Mouse (Mus musculus) thymus, adult 18-20 months (tissue): ENCODE results near the gene Vps53.
A peak's percentile ranks its signal among the peaks of the same experiment; 100 is the strongest.

Experiments
- DNase-seq, 2 experiments: peaks; one replicate each; pipeline ENCODE4 v3.0.0; 2022; ENCODE audit warnings: mixed read lengths in 2 of 2

Vps53 gene

GRCm38 (mm10) chr11:76167079-76167765 lies 12.2 kb downstream of the Vps53 start:
- peak in 1 of 2 experiments; percentile 20 for DNase-seq

DNA sequence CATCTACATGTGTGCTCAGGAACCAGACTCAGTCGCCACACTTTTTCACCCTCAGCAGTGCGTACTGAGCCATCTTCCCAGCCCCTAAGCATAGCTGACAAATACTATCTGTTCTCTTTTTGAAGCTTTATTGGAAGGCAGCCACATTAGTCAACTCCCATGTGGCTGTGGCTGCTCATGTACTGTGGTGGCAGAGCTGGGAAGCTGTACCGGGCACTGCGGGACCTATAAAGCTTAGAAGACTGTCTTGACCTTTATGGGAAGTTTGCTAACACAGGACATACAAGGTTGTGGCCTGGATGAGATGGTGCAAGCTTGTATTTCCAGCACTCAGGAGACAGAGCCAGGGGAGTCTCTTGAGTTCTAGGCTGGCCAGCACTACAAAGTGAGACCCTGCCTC lies 12.8 kb downstream of the Vps53 start:
- no peak for DNase-seq

DNA sequence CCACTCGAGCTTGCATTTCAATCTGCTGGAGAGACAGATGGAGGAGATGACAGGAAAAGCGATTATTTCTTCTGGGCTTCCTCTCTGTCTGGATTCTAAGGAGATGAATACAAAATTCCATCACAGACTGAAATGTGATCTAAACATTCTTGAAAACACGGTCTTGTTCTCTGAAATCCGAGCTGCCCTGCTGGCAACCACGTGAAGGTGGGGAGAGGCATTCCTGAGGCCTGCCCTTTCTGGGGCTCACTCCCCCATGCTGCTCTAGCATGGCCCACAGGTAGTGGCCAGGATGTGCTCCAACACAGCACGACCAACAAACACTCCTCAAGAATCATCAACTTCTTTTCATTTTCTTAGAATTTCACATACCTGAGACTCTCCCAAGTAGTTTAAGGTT lies 19.2 kb downstream of the Vps53 start:
- no peak for DNase-seq

DNA sequence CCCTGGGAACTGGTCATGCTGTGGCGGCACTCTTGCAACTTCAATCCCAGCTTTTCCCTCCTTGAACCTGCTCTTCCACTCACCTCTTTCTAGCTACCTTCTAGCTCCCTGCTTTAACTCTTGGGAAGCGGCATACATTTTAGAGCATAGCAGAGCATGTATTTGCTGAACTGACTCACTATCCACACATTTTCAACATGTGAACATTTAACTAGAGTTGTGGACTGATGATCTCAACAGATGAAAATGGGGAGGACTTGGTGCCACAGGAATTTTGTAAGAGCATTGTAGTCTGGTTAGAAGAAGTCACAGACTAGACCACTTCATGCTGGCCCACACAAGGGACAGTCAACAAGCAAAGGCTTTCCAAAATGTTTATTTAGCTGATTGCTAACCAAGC lies 21.1 kb downstream of the Vps53 start:
- DNase-seq, result no peak

DNA sequence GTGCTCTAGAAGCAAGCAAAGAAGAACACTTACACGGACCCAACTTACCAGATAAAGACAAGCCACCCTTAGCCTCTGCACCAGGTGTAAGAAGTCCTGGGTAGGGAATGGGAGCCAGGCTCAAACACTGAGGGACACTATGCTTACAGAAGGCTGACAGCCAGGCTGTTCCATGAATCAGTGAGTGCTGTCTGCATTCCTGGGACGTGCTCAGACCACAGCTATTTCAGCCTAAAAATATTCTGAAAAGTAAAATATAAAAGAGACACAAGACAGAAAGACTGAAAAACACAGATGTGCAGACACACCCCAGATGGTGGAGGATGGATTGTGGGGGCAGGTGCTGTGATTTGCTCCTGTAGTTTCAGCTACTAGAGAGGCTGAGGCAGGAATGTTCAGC lies 24.6 kb downstream of the Vps53 start:
- DNase-seq, result no peak

- DNase-seq, result no peak
These were observed 25.2 kb downstream of the Vps53 start for GRCm38 (mm10) chr11:76154200-76154599.

DNA sequence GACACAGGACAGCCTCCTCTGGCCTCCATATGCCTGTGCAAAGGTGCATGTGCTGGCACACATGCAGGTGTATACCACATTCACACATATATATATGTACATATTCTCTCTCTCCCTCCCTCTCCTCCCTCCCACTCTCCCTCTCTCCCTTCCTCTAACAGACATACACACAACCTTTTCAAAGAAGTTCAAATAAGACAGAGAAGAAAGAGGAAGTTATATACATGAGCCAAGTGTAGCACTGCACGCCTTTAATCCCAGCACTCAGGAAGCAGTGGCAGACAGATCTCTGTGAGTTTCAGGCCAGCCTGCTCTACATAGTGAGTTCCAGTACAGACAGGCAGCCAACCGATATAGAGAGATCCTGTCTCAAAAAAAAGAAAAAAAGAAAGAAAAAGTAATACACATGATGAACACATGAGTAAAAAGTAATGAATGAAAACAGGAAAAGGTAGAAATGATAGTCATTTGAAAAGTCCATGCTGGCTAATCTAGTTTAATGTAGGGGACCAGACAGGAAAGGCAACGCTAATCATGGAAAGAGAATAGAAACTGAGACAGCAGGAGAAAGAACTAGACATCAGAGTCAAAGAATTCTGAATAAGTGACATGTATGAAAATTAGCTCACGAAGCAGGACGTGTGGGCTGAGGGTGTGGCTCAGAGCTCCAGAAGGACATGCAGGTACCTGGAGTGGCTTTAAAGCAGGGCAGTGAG lies 26.1 kb downstream of the Vps53 start:
- no peak for DNase-seq

GRCm38 (mm10) chr11:76150980-76151379 lies 28.5 kb downstream of the Vps53 start:
- DNase-seq, result no peak

DNA sequence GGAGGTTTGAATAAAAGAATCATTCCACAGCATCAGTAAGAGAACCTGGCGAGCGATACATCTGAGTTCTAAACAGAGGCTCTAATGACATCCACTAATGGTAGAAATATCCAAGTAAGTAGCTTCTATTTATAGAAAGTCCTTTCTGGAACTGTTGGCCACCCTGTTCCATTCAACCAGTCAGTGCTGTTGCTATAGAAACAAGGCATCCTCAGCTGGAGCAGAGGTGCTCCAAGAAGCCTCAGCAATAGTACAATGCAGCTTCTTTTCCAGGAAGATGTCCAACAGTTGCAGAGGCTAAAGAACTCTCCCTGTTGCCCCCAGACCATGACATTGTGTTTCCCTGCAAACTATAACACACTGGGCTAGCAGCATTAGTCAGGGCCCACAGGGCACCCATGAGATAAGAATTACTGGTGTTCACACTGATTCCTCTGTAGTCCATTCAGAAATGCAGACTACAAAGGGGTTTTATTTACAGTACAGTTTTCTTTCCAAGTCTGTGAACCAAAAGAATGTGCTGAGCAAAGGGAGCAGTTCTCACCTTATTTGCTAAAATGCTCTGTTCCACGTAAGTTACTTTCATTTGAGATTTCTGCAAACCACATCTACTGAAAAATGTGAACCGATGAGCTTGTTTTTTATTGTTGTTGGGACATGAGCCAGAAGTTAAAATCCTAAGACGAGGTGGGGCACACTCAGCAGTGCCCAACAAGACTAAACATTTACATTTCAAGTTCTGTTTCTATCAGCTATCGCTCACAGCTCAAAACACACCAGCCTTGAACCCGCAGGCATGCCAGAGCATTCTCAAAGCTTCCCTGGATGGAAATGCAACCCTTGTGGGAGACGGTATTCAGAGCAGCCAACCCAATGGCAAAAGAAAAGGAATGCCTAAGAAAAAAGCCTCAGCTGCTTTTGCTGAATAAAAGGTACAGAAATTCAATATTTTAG lies 31.1 kb downstream of the Vps53 start:
- DNase-seq, result no peak

DNA sequence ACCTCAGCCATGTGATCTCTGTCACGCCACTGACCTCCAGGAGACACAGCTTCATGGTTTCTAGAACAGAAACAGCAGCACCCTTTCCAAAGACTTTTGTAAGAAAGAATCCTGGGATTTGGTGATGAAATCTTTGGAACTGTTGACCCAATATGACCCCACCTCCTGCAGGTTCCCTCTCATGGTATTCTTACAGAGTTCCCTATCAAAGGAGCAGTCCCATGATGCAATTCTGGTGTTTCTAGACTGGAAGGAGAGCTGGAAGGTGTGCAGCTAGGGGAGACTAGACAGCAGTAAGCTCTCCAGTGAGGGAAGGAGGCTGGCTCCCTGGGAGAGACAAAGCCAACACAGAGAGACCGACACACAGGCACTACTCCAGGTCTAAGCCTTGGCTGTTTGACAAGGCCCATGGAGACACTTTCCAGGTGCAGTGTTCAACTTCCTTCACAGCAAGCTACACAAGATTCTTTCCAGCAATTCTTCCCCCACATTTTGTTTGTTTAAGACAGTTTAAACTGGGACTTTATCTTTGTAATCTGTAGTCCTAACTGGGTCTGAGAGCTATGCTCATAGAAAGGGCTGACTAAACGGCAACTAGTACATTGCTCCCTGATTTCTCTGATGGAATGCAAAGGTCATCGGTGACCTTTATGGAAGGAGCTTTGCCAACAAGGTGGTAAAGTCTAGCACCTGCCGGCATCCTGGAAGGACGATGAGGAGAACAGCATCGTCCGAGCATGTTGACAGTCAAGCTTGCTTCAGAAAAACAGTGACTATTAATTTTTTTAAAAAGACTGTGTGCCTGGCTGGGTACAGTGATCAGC lies 33.0 kb downstream of the Vps53 start:
- DNase-seq, result no peak

GRCm38 (mm10) chr11:76145169-76145568 lies 34.3 kb downstream of the Vps53 start:
- DNase-seq, result no peak

GRCm38 (mm10) chr11:76144386-76144785 lies 35.1 kb downstream of the Vps53 start:
- DNase-seq, result no peak

DNA sequence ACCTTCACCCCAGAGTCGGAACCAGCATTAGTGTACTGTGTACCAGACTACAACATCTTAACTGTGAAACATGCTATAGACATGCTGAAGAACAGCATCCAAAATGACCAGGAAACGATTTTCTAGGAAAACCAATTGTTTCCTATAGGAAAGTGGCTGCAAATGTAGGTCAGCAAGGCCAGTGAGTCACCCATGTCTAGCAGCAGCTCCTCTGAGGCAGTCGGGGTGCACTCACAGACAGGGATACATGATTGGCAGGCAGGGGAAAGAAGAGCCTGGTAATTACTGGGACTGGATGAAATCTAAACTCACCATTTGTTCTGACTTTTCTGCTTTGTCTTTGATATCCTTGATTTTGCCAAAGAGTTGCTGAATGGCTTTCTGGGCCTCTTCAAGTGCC lies 41.5 kb downstream of the Vps53 start:
- DNase-seq, result no peak

DNA sequence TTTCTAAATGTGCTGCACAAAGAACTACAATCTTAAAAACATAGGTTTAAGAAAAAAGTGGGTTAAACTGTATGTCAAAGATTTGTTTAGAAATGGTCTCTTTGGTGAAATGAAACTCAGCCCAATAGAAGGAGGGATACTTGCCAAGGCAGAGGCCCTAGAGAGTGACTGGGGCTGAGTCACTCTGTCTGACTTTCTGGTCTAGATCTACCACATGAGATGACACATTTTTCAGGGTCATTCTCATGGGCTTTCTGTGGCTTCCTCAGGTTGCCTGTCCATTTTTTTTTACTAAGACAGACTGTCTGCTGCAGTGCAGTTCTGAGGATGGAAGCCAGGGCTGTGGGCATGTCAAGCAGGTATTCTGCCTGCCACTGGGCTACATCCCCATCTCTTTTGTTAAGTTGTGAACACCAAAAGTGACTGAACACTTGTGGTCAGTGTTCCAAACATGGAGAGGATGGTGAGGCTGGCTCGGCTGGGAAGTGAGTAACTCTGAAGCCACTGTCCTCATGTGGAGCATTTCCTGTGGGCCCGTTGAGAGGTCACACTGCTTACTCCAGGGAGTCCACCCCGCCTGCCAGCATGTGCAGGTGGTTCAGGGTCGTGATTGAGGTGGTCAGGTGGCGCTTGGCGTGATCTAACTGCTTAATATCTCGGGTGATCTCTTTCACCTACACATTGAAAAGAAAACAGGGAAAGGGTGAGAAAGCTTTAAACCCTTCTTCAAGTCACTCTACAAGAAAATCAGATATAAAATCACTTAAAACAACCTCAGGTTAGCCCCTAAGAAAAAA lies 43.6 kb downstream of the Vps53 start:
- no peak for DNase-seq

DNA sequence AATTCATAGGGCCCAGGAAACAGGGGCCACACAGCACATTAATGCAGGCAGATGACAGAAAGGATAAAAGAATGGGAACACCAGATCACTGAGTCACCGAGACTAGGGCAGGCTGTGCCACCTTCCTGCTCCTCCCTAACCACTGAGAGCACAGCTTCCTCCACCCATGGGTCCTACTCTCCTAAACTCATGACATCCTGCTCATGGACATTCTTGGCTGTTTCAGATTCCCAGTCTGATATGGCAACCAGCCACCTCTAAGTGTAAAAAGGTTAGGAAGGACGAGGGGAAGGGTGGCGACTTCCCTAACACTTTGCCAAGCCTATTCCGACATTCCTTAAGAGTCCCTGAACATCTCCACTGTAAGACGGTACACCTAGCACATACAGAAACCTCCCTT lies 48.6 kb downstream of the Vps53 start:
- DNase-seq, result no peak

DNA sequence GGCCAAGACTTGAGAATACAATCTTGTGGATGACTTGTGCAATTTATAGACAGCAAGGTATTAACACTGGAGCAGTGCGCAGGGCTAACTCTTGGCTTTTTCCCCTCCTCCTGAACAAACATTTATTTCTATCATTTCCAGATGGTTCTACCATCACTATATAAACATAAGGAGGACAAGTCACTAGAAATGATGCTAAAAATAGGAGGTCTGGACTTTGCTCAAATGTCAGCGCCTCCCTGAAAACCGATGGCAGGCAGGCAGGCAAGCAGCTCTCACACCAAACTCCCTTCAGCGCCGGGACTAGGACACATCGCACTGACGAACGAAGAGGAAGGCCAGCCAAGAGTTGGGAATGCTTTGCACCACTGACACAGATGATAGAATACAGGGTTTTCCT lies 54.1 kb downstream of the Vps53 start:
- no peak for DNase-seq

DNA sequence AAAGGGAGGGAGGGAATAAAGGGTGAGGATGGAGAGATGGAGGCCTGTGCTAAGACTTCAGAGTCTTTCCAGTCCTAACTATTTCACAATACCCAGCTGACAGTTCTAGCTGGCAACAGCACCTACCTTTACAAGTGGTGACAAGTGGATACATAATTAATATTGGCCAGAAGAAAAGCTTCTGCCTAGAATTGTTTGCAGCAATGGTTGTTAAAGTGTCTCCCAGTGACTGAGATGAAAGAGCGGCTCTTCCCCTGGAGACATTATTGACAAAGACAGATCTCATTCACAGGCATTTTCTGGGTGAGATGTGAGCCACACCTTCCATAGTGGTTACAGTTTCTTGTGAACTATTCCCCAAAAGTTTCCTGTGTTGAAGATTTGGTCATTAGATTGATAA lies 55.9 kb downstream of the Vps53 start:
- no peak for DNase-seq

DNA sequence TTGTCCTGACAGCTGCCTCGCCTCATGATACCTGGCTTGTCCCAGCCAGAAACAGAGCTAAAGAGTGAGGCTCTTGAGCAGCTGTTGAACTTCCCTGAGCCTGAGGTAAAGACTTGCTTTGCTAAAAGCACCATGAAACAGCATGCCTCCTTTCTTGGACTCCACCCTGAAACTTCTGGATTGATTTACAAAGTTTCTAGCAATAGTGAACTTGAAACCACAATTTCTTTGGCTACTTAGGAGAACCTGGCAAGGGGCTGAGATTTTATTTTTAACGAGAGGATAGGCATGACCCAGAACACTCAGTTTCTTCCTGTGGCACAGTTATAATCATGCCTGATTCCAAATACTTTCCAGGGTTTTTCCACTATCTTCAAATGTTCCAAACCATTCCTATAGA lies 56.9 kb downstream of the Vps53 start:
- no peak for DNase-seq

GRCm38 (mm10) chr11:76121086-76121485 lies 58.4 kb downstream of the Vps53 start:
- no peak for DNase-seq

GRCm38 (mm10) chr11:76120407-76120901 lies 59.0 kb downstream of the Vps53 start:
- no peak for DNase-seq

- no peak for DNase-seq
These were observed 69.0 kb downstream of the Vps53 start for GRCm38 (mm10) chr11:76110416-76110815.
